In the genomic region with DNA sequence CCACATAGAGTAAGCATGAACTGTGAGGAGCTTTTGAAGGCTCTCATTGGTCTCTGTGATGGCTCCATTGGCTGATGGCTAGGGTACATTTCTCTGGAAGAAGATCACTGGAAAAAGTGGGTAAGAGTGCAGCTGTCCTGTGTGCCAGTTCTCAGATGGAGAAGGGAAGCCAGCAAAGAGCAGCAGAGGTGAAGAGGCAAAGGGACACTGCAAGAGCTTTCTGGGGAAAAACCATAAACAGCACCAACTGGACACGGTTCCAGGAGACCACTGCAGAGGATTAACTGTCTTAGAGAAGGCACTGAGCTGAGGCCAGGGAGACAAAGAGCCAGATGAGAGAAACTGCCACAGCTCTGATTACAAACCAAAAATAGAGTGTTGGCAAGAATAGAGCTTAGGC, we compare ENCODE assay signal across 18 mouse cellular contexts. TPM values are rescaled to one million over a fixed set of nuclear protein-coding genes. Genes with fewer than 3 reads are reported as not detected.
DNase-seq lines count a peak whose midpoint lies in the region; ATAC-seq and TF ChIP-seq lines count a peak whose summit lies in the region.
"Had no signal": no experiment of that assay in that cellular context is flagged by ENCODE, and none has a peak within 500 bp of the region (broad histone marks: within the 10 kb centered on the region; RNA-seq: fewer than 3 reads in every experiment).

No protein-coding gene starts in this region.

- H3K4me2 ChIP-seq in liver, postnatal 0 days (ENCODE audit: low read depth, low read length) = no peak overlapping the region
- H3K4me2 ChIP-seq: embryonic facial prominence, embryonic 12.5 days; forebrain, embryonic 15.5 days; heart, embryonic 13.5 days; hindbrain, embryonic 12.5 days had no signal

- H3K4me3 ChIP-seq in liver, adult 2 months (ENCODE audit: insufficient read depth, low read depth, low read length) = no peak overlapping the region
- no peak overlapping the region for H3K4me3 ChIP-seq in liver, postnatal 0 days (ENCODE audit: low read depth, low read length)
- no peak overlapping the region for H3K4me3 ChIP-seq in brown adipose tissue, adult 24 weeks (ENCODE audit: insufficient read depth, low read depth, low read length)
- H3K4me3 ChIP-seq: embryonic facial prominence, embryonic 12.5 days; forebrain, embryonic 15.5 days; heart, embryonic 13.5 days; hindbrain, embryonic 12.5 days had no signal

- no peak for TF ChIP-seq CTCF in liver, adult 2 months (IDR thresholded peaks at IDR 0.05; ENCODE audit: low read depth, low read length)
- no peak for TF ChIP-seq CTCF in liver, postnatal 0 days (IDR thresholded peaks at IDR 0.05; ENCODE audit: low read depth)

- no peaks in the 10 kb centered on the region for H3K36me3 ChIP-seq in liver, adult 2 months (ENCODE audit: control insufficient read depth, insufficient read depth, low read length)
- no peaks in the 10 kb centered on the region for H3K36me3 ChIP-seq in liver, postnatal 0 days (replicated peaks; ENCODE audit: insufficient read depth, low read length)
- H3K36me3 ChIP-seq: embryonic facial prominence, embryonic 12.5 days; forebrain, embryonic 15.5 days; heart, embryonic 13.5 days; hindbrain, embryonic 12.5 days had no signal

- WGBS in liver, adult 2 months = 81% methylated on average over 1 of the region's 1 CpGs
- 59% methylated on average over 1 of the region's 1 CpGs for WGBS in liver, postnatal 0 days (ENCODE audit: insufficient replicate concordance)

- peak; percentile 25 for DNase-seq in liver, adult 2 months (ENCODE audit: extremely low read depth, low read depth, low spot score)
- DNase-seq in liver, postnatal 0 days = no peak
- peak; percentile 60 for DNase-seq in gastrocnemius, postnatal 14 days
- DNase-seq in spleen, adult 12 weeks (ENCODE audit: low spot score) = no peak
- no peak for DNase-seq in right cerebral cortex, postnatal 14 days
- DNase-seq: adrenal gland, adult 8-10 months; cerebellum, adult 11-12 months; cerebellum, adult 9-10 months; cerebellum, postnatal 25 days; heart, postnatal 4 days had no signal

- H3K27ac ChIP-seq in liver, adult 2 months (replicated peaks; ENCODE audit: insufficient read depth, low read depth, low read length) = no peak overlapping the region
- no peak overlapping the region for H3K27ac ChIP-seq in liver, postnatal 0 days (ENCODE audit: low read depth)
- peak overlapping the region; percentile 68 for H3K27ac ChIP-seq in brown adipose tissue, adult 24 weeks (replicated peaks; ENCODE audit: low read depth, low read length)
- H3K27ac ChIP-seq: embryonic facial prominence, embryonic 12.5 days; forebrain, embryonic 15.5 days; heart, embryonic 13.5 days; hindbrain, embryonic 12.5 days had no signal

- H3K9me3 ChIP-seq in liver, postnatal 0 days (ENCODE audit: low read length) = no peaks in the 10 kb centered on the region
- H3K9me3 ChIP-seq: embryonic facial prominence, embryonic 12.5 days; forebrain, embryonic 15.5 days; heart, embryonic 13.5 days; hindbrain, embryonic 12.5 days had no signal

- no peak for ATAC-seq in liver, postnatal 0 days
- ATAC-seq: forebrain, embryonic 15.5 days; hindbrain, embryonic 16.5 days; inflammation-experienced regulatory T-cells, adult 6 months had no signal

- H3K79me2 ChIP-seq in liver, adult 2 months (ENCODE audit: control insufficient read depth, insufficient read depth, low read length) = no peaks in the 10 kb centered on the region

- H3K9ac ChIP-seq in liver, adult 2 months (ENCODE audit: low read depth, low read length) = no peak overlapping the region
- H3K9ac ChIP-seq in liver, postnatal 0 days (replicated peaks) = no peak overlapping the region
- H3K9ac ChIP-seq: embryonic facial prominence, embryonic 12.5 days; forebrain, embryonic 15.5 days; heart, embryonic 13.5 days; hindbrain, embryonic 12.5 days had no signal

- TF ChIP-seq POLR2A in liver, adult 2 months (IDR thresholded peaks at IDR 0.05; ENCODE audit: extremely low read depth, insufficient read depth, low read length) = no peak

- H3K27me3 ChIP-seq in liver, adult 2 months (ENCODE audit: control insufficient read depth, insufficient read depth, low read length) = no peaks in the 10 kb centered on the region
- H3K27me3 ChIP-seq in liver, postnatal 0 days (ENCODE audit: insufficient read depth, low read length) = no peaks in the 10 kb centered on the region
- H3K27me3 ChIP-seq: embryonic facial prominence, embryonic 12.5 days; forebrain, embryonic 15.5 days; heart, embryonic 13.5 days; hindbrain, embryonic 12.5 days had no signal

- intact Hi-C loops in gastrocnemius, postnatal 14 days (cut with DNase I; ENCODE audit: low total_unique reads) = no loop called here

- no peaks in the 10 kb centered on the region for H3K4me1 ChIP-seq in liver, adult 2 months (ENCODE audit: control insufficient read depth, insufficient read depth, low read length)
- no peaks in the 10 kb centered on the region for H3K4me1 ChIP-seq in liver, postnatal 0 days (ENCODE audit: insufficient read depth)
- peaks cover 10% of the 10 kb centered on the region; the same call in 1 of the 2 replicates for H3K4me1 ChIP-seq in brown adipose tissue, adult 24 weeks (ENCODE audit: control insufficient read depth, insufficient read depth, insufficient read length, low read length)
- H3K4me1 ChIP-seq: embryonic facial prominence, embryonic 12.5 days; forebrain, embryonic 15.5 days; hindbrain, embryonic 12.5 days had no signal

- TF ChIP-seq EP300 in liver, postnatal 0 days (IDR thresholded peaks at IDR 0.05; ENCODE audit: low read depth) = no peak

RNA-seq across cellular contexts. Expression of gene Amotl1, which starts 7.9 kb away (rescaled TPM):
- total RNA-seq in liver, adult 2 months (2014; rRNA removed) = 5.0 and 5.3 TPM in 2 replicates
- polyA plus RNA-seq in liver, adult 2 months (2012; rRNA removed) = 3.3 and 4.0 TPM in 2 replicates
- polyA plus RNA-seq in liver, postnatal 0 days (2015; fragmentation: Nextera tagmentation; extraction: Ambion mirVana) = 1.6 and 1.9 TPM in 2 replicates
- 35.8 and 41.1 TPM in 2 replicates for polyA plus RNA-seq in brown adipose tissue, adult 24 weeks (2012; ENCODE audit: insufficient read depth, insufficient read length, missing spikeins)
- total RNA-seq in gastrocnemius, postnatal 14 days (2021) = 100 to 1,000 TPM; 264 to 270 TPM
- total RNA-seq: granulocyte monocyte progenitor cell, adult 5-6 weeks had no signal

Comparison
In these comparisons a context has a peak if more than half of its experiments do, and no peak if none do; other contexts are left out.
1. DNase-seq: peak in liver, adult 2 months (single experiment) and gastrocnemius, postnatal 14 days (single experiment); none in liver, postnatal 0 days (single experiment), spleen, adult 12 weeks (single experiment) and right cerebral cortex, postnatal 14 days (single experiment).